Mouse (Mus musculus): ENCODE results near the gene Kif3a. TPM values are rescaled to one million over a fixed set of nuclear protein-coding genes. Genes with fewer than 3 reads are reported as not detected.

Kif3a gene
- total and polyA plus RNA-seq, 3 experiments = 7.7 to 26.5 (median 18.3) TPM

GRCm38 (mm10) chr11:53590368-53590768 is 23.2 kb downstream of the Kif3a start:
- H3K79me2 ChIP-seq (replicated peaks; ENCODE audit: control insufficient read depth, extremely low read depth, insufficient read depth, poor library complexity, severe bottlenecking) = no peaks in the 10 kb centered on the region
- H3K4me2 ChIP-seq (ENCODE audit: insufficient read depth, low read depth, poor library complexity, severe bottlenecking) = peak overlapping the region; percentile 58
- dilution Hi-C loops (cut with MboI; ENCODE audit: extremely low pct_ligation_motif_present, extremely low pct_unique_long_range_greater_than_20kb, low sequenced_read_pairs) (no loop called here), in situ Hi-C loops (cut with MboI; ENCODE audit: low pct_ligation_motif_present, low pct_unique_long_range_greater_than_20kb, low sequenced_read_pairs) (no loop called here)
- H3K4me1 ChIP-seq (ENCODE audit: control insufficient read depth in 1 of 2, insufficient read depth in 2 of 2) = peaks cover 22 to 75% of the 10 kb centered on the region in 2 experiments
- no peaks in the 10 kb centered on the region for H3K27me3 ChIP-seq (replicated peaks)
- 0 out of 2 replicates have a peak overlapping the region, but pooled peaks have one; percentile 7 for H3K9ac ChIP-seq (ENCODE audit: insufficient read depth, low read depth)
- TF ChIP-seq POLR2AphosphoS2 (IDR thresholded peaks at IDR 0.05; ENCODE audit: low read depth, low read length) (no peak), POLR2A (IDR thresholded peaks at IDR 0.05; ENCODE audit: low read depth, low read length) (peak; percentile 23; the same call in 1 of the 2 replicates), ELF1 (IDR thresholded peaks at IDR 0.05; ENCODE audit: low read depth, low read length) (peak; percentile 60; the same call in 1 of the 2 replicates), USF1 (IDR thresholded peaks at IDR 0.05; ENCODE audit: low read depth, low read length) (no peak), JUND (conservative IDR thresholded peaks at IDR 0.05; ENCODE audit: low read depth, low read length) (0 out of 2 replicates have a peak, but pooled peaks have one; percentile 11), BHLHE40 (IDR thresholded peaks at IDR 0.05; ENCODE audit: low read depth, low read length) (peak; percentile 99), RCOR1 (conservative IDR thresholded peaks at IDR 0.05; ENCODE audit: low read depth, low read length) (peak; percentile 61; the same call in 1 of the 2 replicates), SIN3A (IDR thresholded peaks at IDR 0.05; ENCODE audit: low read length) (peak; percentile 70; the same call in 1 of the 2 replicates), E2F4 (IDR thresholded peaks at IDR 0.05; ENCODE audit: insufficient replicate concordance, low read depth, low read length) (peak; percentile 97), JUN (IDR thresholded peaks at IDR 0.05; ENCODE audit: insufficient read depth, low read depth, low read length) (peak; percentile 4; the same call in 1 of the 2 replicates), NELFE (IDR thresholded peaks at IDR 0.05; ENCODE audit: low read depth, low read length) (no peak), IRF4 (IDR thresholded peaks at IDR 0.05; ENCODE audit: low read depth, low read length) (peak; percentile 65), KAT2A (IDR thresholded peaks at IDR 0.05; ENCODE audit: insufficient replicate concordance, low read length) (0 out of 2 replicates have a peak, but pooled peaks have one; percentile 38), NRF1 (IDR thresholded peaks at IDR 0.05; ENCODE audit: low read depth, low read length) (no peak), PAX5 (IDR thresholded peaks at IDR 0.05; ENCODE audit: low read length) (no peak), MYC (IDR thresholded peaks at IDR 0.05; ENCODE audit: low read depth, low read length) (peak; percentile 99), MAX (IDR thresholded peaks at IDR 0.05; ENCODE audit: low read length) (peak; percentile 98), MXI1 (IDR thresholded peaks at IDR 0.05; ENCODE audit: low read depth, low read length) (0 out of 2 replicates have a peak, but pooled peaks have one; percentile 70), ETS1 (conservative IDR thresholded peaks at IDR 0.05; ENCODE audit: low read depth, low read length) (peak; percentile 85), MAFK (IDR thresholded peaks at IDR 0.05; ENCODE audit: insufficient replicate concordance, low read length) (0 out of 2 replicates have a peak, but pooled peaks have one; percentile 37), CHD1 (IDR thresholded peaks at IDR 0.05; ENCODE audit: low read depth, low read length) (no peak), CTCF (conservative IDR thresholded peaks at IDR 0.05 in 1 of 2, IDR thresholded peaks at IDR 0.05 in 1 of 2; ENCODE audit: low read depth in 2 of 2, low read length in 2 of 2) (peak; percentile 95), ZC3H11A (IDR thresholded peaks at IDR 0.05; ENCODE audit: low read depth, low read length) (peak; percentile 37; the same call in 1 of the 2 replicates), HCFC1 (IDR thresholded peaks at IDR 0.05; ENCODE audit: low read depth, low read length) (peak; percentile 36; the same call in 1 of the 2 replicates), MAZ (IDR thresholded peaks at IDR 0.05; ENCODE audit: low read depth, low read length) (peak; percentile 74; the same call in 1 of the 2 replicates), GABPA (IDR thresholded peaks at IDR 0.05; ENCODE audit: insufficient replicate concordance, low read depth, low read length) (no peak), USF2 (conservative IDR thresholded peaks at IDR 0.05; ENCODE audit: low read depth, low read length) (no peak), MEF2A (IDR thresholded peaks at IDR 0.05; ENCODE audit: borderline replicate concordance, low read depth, low read length) (peak; percentile 61; the same call in 1 of the 2 replicates), TBP (conservative IDR thresholded peaks at IDR 0.05; ENCODE audit: low read depth, low read length) (0 out of 2 replicates have a peak, but pooled peaks have one; percentile 38), TCF12 (IDR thresholded peaks at IDR 0.05; ENCODE audit: low read depth, low read length) (peak; percentile 38), SMC3 (IDR thresholded peaks at IDR 0.05; ENCODE audit: low read depth, low read length) (peak; percentile 95), ZMIZ1 (IDR thresholded peaks at IDR 0.05; ENCODE audit: low read depth, low read length) (no peak), RAD21 (IDR thresholded peaks at IDR 0.05; ENCODE audit: low read depth, low read length) (peak; percentile 77), ZNF384 (IDR thresholded peaks at IDR 0.05; ENCODE audit: low read depth, low read length) (no peak), CHD2 (IDR thresholded peaks at IDR 0.05; ENCODE audit: low read length) (no peak)
- DNase-seq (ENCODE audit: extremely low read depth) = peak; percentile 82
- peaks cover 6 to 44% of the 10 kb centered on the region in 2 experiments for H3K36me3 ChIP-seq (replicated peaks in 1 of 2; ENCODE audit: control insufficient read depth in 1 of 2, insufficient read depth in 1 of 2, low read length in 1 of 2)
- H3K4me3 ChIP-seq (replicated peaks in 1 of 3; ENCODE audit: low read depth in 2 of 3, low read length in 2 of 3, poor library complexity in 1 of 3) = peak overlapping the region in 1 of 3 experiments; percentile 25
- H3K27ac ChIP-seq (ENCODE audit: insufficient read depth, low read depth) = 0 out of 2 replicates have a peak overlapping the region, but pooled peaks have one; percentile 16
- peaks cover 2% of the 10 kb centered on the region for H3K9me3 ChIP-seq (replicated peaks; ENCODE audit: low read length)
